Mouse (Mus musculus) heart, postnatal 0 days (tissue): ENCODE measurements at regions not wholly inside any gene's neighbourhood (a gene's known extent, or its start where the extent isn't known, plus 50 kb on each side); places are given as distances from the start of the nearest gene placed in this dataset.

Experiments used
- CTCF ChIP-seq: IDR thresholded peaks from 2 replicates; pipeline ENCODE4 v1.5.1; 2016; ENCODE audit warnings: antibody characterized with exemption, control low read depth, low read depth
- EP300 ChIP-seq: IDR thresholded peaks from 2 replicates; pipeline ENCODE4 v1.6.1; 2016; ENCODE audit warnings: antibody characterized with exemption, low read depth

DNA sequence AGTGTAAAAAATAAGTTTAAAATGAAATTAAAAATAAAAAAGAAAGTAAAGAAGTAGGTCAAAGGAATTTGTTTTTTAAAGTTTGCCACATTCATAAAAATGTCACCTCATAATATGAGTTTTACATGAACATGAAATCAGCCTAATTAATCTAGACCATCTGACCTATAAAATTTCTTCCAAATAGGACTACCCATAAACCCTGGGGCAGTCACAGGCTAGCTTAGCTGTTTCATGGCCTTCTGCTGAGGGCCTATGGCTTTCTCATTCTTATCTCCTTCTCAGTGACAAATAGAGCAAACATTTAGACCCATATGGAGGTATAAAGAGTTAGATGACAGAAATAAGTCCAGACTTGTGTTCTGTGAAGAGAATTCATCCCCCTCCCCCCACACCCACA lies 520.2 kb downstream of the Nebl start:
- TF ChIP-seq EP300 (no peak), CTCF (no peak)
